Mouse (Mus musculus): Measurements from ENCODE around the gene 1700067K01Rik. TPM values are rescaled to one million over a fixed set of nuclear protein-coding genes. Genes with fewer than 3 reads are reported as not detected.

The 1700067K01Rik gene
- polyA plus RNA-seq, 1 experiment, result 0.18 TPM

- DNase-seq (ENCODE audit: low spot score), result no peak
Observed at GRCm38 (mm10) chr8:84053229-84053628, 51.9 kb downstream of the 1700067K01Rik start.

Other genes starting within 250 kb of the 1700067K01Rik start
- gene Adgrl1, start 101.4 kb upstream of the 1700067K01Rik start, polyA plus RNA-seq (2012; rRNA removed), result 39.4 and 48.3 TPM in 2 replicates
- 0.69 and 0.96 TPM in 2 replicates for gene Gm10644, start 46.3 kb upstream of the 1700067K01Rik start, polyA plus RNA-seq (2012; rRNA removed)
- gene Asf1b, start 46.0 kb upstream of the 1700067K01Rik start, polyA plus RNA-seq (2012; rRNA removed), result 2.3 and 3.1 TPM in 2 replicates
- 74.4 and 81.2 TPM in 2 replicates for gene Prkaca, start 28.5 kb upstream of the 1700067K01Rik start, polyA plus RNA-seq (2012; rRNA removed)
- gene Samd1, start 3.8 kb upstream of the 1700067K01Rik start, polyA plus RNA-seq (2012; rRNA removed), result 34.5 and 36.0 TPM in 2 replicates
- 0.14 and 0.15 TPM in 2 replicates for gene 2210011C24Rik, start 10.7 kb downstream of the 1700067K01Rik start, polyA plus RNA-seq (2012; rRNA removed)
- gene Palm3, start 20.0 kb downstream of the 1700067K01Rik start, polyA plus RNA-seq (2012; rRNA removed), result 0.21 and 0.24 TPM in 2 replicates
- gene Il27ra, start 41.1 kb downstream of the 1700067K01Rik start, polyA plus RNA-seq (2012; rRNA removed), result 2.0 and 2.1 TPM in 2 replicates
- 0.21 and 0.30 TPM in 2 replicates for gene Rln3, start 43.5 kb downstream of the 1700067K01Rik start, polyA plus RNA-seq (2012; rRNA removed)
- gene Gm10643, start 63.6 kb downstream of the 1700067K01Rik start, polyA plus RNA-seq (2012; rRNA removed), result 2.0 and 2.3 TPM in 2 replicates
- gene Rfx1, start 65.3 kb downstream of the 1700067K01Rik start, polyA plus RNA-seq (2012; rRNA removed), result 8.0 and 11.0 TPM in 2 replicates
- 20.4 and 26.6 TPM in 2 replicates for gene Dcaf15, start 103.3 kb downstream of the 1700067K01Rik start, polyA plus RNA-seq (2012; rRNA removed)
- 0.66 and 1.1 TPM in 2 replicates for gene Podnl1, start 124.5 kb downstream of the 1700067K01Rik start, polyA plus RNA-seq (2012; rRNA removed)
- 18.5 and 22.3 TPM in 2 replicates for gene Cc2d1a, start 146.4 kb downstream of the 1700067K01Rik start, polyA plus RNA-seq (2012; rRNA removed)
- gene 4930432K21Rik, start 146.5 kb downstream of the 1700067K01Rik start, polyA plus RNA-seq (2012; rRNA removed), result 0.62 and 0.74 TPM in 2 replicates
- gene Nanos3, start 183.7 kb downstream of the 1700067K01Rik start, polyA plus RNA-seq (2012; rRNA removed), result 0.13 TPM in 1 of 2 replicates, not detected in the other
- gene Zswim4, start 235.6 kb downstream of the 1700067K01Rik start, polyA plus RNA-seq (2012; rRNA removed), result 8.6 and 9.2 TPM in 2 replicates
- gene D8Ertd738e, start 248.2 kb downstream of the 1700067K01Rik start, polyA plus RNA-seq (2012; rRNA removed), result 183 and 196 TPM in 2 replicates

All from urinary bladder, adult 2 months (tissue).